Mouse (Mus musculus) limb, embryonic 12.5 days (tissue): Measurements from ENCODE around the gene Chrm2. TPM values are rescaled to one million over a fixed set of nuclear protein-coding genes. Genes with fewer than 3 reads are reported as not detected.

Experiments used
- ATAC-seq: fragments of 200-750 bp; cut with Nextera tagmentation; 2 replicates; pipeline ENCODE4 v1.8.0; 2017; ENCODE audit warnings: low read depth, moderate TSS enrichment; ENCODE audit not compliant: insufficient number of reproducible peaks, insufficient read depth, low FRiP score, low TSS enrichment
- H3K27ac ChIP-seq: fragments of 300-500 bp; sonication (generic); 2 replicates; pipeline ENCODE4 v1.5.1; 2016; ENCODE audit warnings: mild to moderate bottlenecking, moderate library complexity
- H3K27me3 ChIP-seq: fragments of 300-500 bp; sonication (generic); 2 replicates; pipeline ENCODE4 v1.6.1; 2016; ENCODE audit warnings: mild to moderate bottlenecking, moderate library complexity
- H3K36me3 ChIP-seq: fragments of 300-500 bp; sonication (generic); 2 replicates; pipeline ENCODE4 v1.6.1; 2016; ENCODE audit warnings: mild to moderate bottlenecking, moderate library complexity
- H3K4me1 ChIP-seq: fragments of 300-500 bp; sonication (generic); replicated peaks from 2 replicates; pipeline ENCODE4 v1.6.1; 2016
- H3K4me2 ChIP-seq: fragments of 300-500 bp; sonication (generic); 2 replicates; pipeline ENCODE4 v1.6.1; 2016; ENCODE audit warnings: mild to moderate bottlenecking, moderate library complexity
- H3K4me3 ChIP-seq: fragments of 300-500 bp; sonication (generic); replicated peaks from 2 replicates; pipeline ENCODE4 v1.5.1; 2016; ENCODE audit warnings: mild to moderate bottlenecking
- H3K9ac ChIP-seq: fragments of 300-500 bp; sonication (generic); replicated peaks from 2 replicates; pipeline ENCODE4 v1.6.1; 2016; ENCODE audit warnings: mild to moderate bottlenecking, moderate library complexity
- H3K9me3 ChIP-seq: fragments of 300-500 bp; sonication (generic); 2 replicates; pipeline ENCODE4 v1.6.1; 2016; ENCODE audit warnings: mild to moderate bottlenecking, moderate library complexity
- WGBS: fragments of 180-500 bp; shearing (Covaris S2); methylation state at CpG from one replicate; pipeline ENCODE4 v1.1.7; 2016; 5-methylcytosine and 5-hydroxymethylcytosine counted together
- microRNA counts: library from miRNA; unstranded; fragments of <30 nt; microRNA quantifications from one replicate; lab custom pipeline; 2017
- microRNA-seq: library from miRNA; unstranded; fragments of <30 nt; microRNA quantifications from one replicate; pipeline ENCODE4, GENCODE M21; 2017
- polyA plus RNA-seq: library from polyadenylated mRNA; unstranded; fragments of >200 nt; fragmentation: Nextera tagmentation; extraction: Ambion mirVana; gene quantifications from 2 replicates; pipeline ENCODE4 v1.2.1, GENCODE M21; 2016

The Chrm2 gene
- polyA plus RNA-seq, 1 experiment from 2014 or later, result 0.31 TPM

DNA sequence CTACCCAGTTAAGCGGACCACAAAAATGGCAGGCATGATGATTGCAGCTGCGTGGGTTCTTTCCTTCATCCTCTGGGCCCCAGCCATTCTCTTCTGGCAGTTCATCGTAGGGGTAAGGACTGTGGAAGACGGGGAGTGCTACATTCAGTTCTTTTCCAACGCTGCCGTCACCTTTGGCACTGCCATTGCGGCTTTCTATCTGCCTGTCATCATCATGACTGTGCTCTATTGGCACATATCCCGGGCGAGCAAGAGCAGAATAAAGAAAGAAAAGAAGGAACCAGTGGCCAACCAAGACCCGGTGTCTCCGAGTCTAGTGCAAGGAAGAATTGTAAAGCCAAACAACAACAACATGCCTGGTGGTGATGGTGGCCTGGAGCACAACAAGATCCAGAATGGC lies 135.7 kb downstream of the Chrm2 start:
- Histone ChIP-seq H3K4me2 (no peak overlapping the region), H3K27ac (no peak overlapping the region), H3K9ac (no peak overlapping the region), H3K4me1 (no peaks in the 10 kb centered on the region), H3K36me3 (no peaks in the 10 kb centered on the region), H3K9me3 (no peaks in the 10 kb centered on the region), H3K27me3 (no peaks in the 10 kb centered on the region), H3K4me3 (no peak overlapping the region)
- no peak for ATAC-seq
- 92% methylated on average over 11 of the region's 11 CpGs for WGBS

DNA sequence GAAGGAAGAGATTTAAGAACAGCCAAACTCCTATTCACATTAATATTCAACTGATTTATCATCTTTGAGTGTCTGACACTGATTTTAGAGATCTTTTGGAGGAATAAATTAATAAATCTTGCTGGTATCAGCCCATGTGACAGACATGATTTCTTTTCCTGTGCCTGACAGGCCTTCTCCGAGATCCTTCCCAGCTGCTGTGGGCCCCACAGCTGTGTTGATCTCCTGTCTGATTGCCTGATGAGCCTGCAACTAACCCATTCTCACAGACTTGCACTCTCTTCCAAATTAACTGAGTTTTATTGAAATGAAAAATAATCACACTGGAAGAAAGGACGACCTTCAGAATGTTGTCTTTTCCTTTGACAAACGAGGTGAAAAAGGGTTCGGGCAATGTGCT lies 140.6 kb downstream of the Chrm2 start:
- no peak overlapping the region for H3K4me3 ChIP-seq
- WGBS, result 83% methylated on average over 4 of the region's 4 CpGs
- H3K36me3 ChIP-seq, result no peaks in the 10 kb centered on the region
- no peaks in the 10 kb centered on the region for H3K27me3 ChIP-seq
- no peak for ATAC-seq
- H3K9me3 ChIP-seq, result no peaks in the 10 kb centered on the region
- no peaks in the 10 kb centered on the region for H3K4me1 ChIP-seq
- no peak overlapping the region for H3K4me2 ChIP-seq
- no peak overlapping the region for H3K9ac ChIP-seq
- no peak overlapping the region for H3K27ac ChIP-seq

DNA sequence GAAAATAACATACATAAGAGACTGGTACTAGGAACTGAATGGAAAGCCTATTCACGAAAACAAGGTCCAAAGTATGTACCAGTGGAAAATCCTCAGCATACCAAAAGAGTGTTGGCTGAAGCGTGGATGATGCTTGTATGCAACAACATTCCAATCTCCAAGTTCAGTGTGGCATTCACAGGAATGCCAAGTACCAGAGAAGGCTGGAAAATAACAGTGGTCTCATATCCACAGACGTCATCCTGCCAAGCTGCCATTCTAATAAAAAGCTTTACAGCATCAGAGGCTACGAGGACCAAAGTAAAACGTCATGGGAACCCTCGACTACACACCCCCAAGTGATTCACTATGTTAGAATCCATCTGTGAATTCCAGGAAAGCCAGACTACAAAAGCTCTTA lies 153.4 kb downstream of the Chrm2 start:
- Histone ChIP-seq H3K4me2 (no peak overlapping the region), H3K9me3 (no peaks in the 10 kb centered on the region), H3K27me3 (no peaks in the 10 kb centered on the region), H3K4me1 (no peaks in the 10 kb centered on the region), H3K9ac (no peak overlapping the region), H3K4me3 (no peak overlapping the region), H3K27ac (no peak overlapping the region), H3K36me3 (no peaks in the 10 kb centered on the region)
- ATAC-seq, result no peak
- WGBS, result 75% methylated on average over 6 of the region's 6 CpGs

- Histone ChIP-seq H3K9me3 (0 out of 2 replicates have a peak, but pooled peaks cover 3% of the 10 kb centered on the region), H3K4me3 (no peak overlapping the region), H3K27me3 (no peaks in the 10 kb centered on the region), H3K36me3 (no peaks in the 10 kb centered on the region), H3K27ac (no peak overlapping the region), H3K9ac (no peak overlapping the region), H3K4me2 (no peak overlapping the region), H3K4me1 (no peaks in the 10 kb centered on the region)
- 75% methylated on average over 2 of the region's 2 CpGs for WGBS
- ATAC-seq, result no peak
Measured at GRCm38 (mm10) chr6:36566886-36567285, 179.0 kb downstream of the Chrm2 start.

MicroRNA genes within 50 kb of the gene (microRNA counts, 519-probe panel; counts per million panel counts)
- microRNA mmu-miR-490 (lab: Ali Mortazavi, UCI), result not detected

Small RNA genes lying within 50 kb of the gene (microRNA-seq; reads per million reads assigned to microRNA genes)
- gene Mir490, result 6.5 reads per million, percentile 19 among the genes with 10 or more reads in this experiment
